Mouse (Mus musculus) thymus, adult 2 months (tissue): ENCODE data around the gene Ccdc90b. TPM values are rescaled to one million over a fixed set of nuclear protein-coding genes. Genes with fewer than 3 reads are reported as not detected.
A peak's percentile ranks its signal among the peaks of the same experiment; 100 is the strongest.

Source experiments
- DNase-seq: peaks from one replicate; pipeline ENCODE4 v3.0.0; 2021
- H3K27ac ChIP-seq: fragments of 200-500 bp; 2 replicates; pipeline ENCODE4 v1.5.1; 2012; ENCODE audit warnings: low read length, control low read depth; ENCODE audit not compliant: control insufficient read depth, insufficient read depth
- H3K27me3 ChIP-seq: fragments of 200-500 bp; 2 replicates; pipeline ENCODE4 v1.6.1; 2012; ENCODE audit warnings: mild to moderate bottlenecking, low read length, moderate library complexity, mixed read lengths; ENCODE audit not compliant: control insufficient read depth, insufficient read depth
- H3K36me3 ChIP-seq: fragments of 200-500 bp; 2 replicates; pipeline ENCODE4 v1.6.1; 2012; ENCODE audit warnings: mild to moderate bottlenecking, low read length, moderate library complexity; ENCODE audit not compliant: control insufficient read depth, insufficient read depth
- H3K4me1 ChIP-seq: fragments of 200-500 bp; replicated peaks from 2 replicates; pipeline ENCODE4 v1.6.1; 2012; ENCODE audit warnings: low read length; ENCODE audit not compliant: control insufficient read depth, insufficient read depth
- H3K4me3 ChIP-seq: fragments of 200-500 bp; 2 replicates; pipeline ENCODE4 v1.5.1; 2012; ENCODE audit warnings: mild to moderate bottlenecking, low read length, control low read depth, moderate library complexity; ENCODE audit not compliant: control insufficient read depth, insufficient read depth
- CTCF ChIP-seq: fragments of 200-500 bp; IDR thresholded peaks from 2 replicates; pipeline ENCODE4 v1.5.1; 2012; ENCODE audit warnings: mild to moderate bottlenecking, control low read depth, low read length, moderate library complexity, borderline replicate concordance; ENCODE audit not compliant: control insufficient read depth, poor library complexity, insufficient read depth; ENCODE audit errors: extremely low read depth
- POLR2A ChIP-seq: fragments of 200-500 bp; IDR thresholded peaks from 2 replicates; pipeline ENCODE4 v1.6.1; 2012; ENCODE audit warnings: mild to moderate bottlenecking, low read length, control low read depth, moderate library complexity; ENCODE audit not compliant: control insufficient read depth, poor library complexity, insufficient read depth; ENCODE audit errors: extremely low read depth
- WGBS: fragments of 180-500 bp; shearing (Covaris S2); methylation state at CpG from one replicate; pipeline ENCODE4 v1.1.7; 2018; 5-methylcytosine and 5-hydroxymethylcytosine counted together
- polyA plus RNA-seq: library from polyadenylated mRNA; depleted of rRNA; stranded (reverse); fragments of >200 nt; gene quantifications from 2 replicates; pipeline ENCODE4 v1.2.3, GENCODE M21; 2012

Ccdc90b gene
- polyA plus RNA-seq, 1 experiment: 3.6 TPM

GRCm38 (mm10) chr7:92550990-92551392 is 10.0 kb upstream of the Ccdc90b start:
- no peaks in the 10 kb centered on the region for H3K27me3 ChIP-seq
- DNase-seq: peak; percentile 12
- no peaks in the 10 kb centered on the region for H3K4me1 ChIP-seq
- H3K4me3 ChIP-seq: no peak overlapping the region
- TF ChIP-seq POLR2A: no peak
- no peak for TF ChIP-seq CTCF
- 50% methylated on average over 4 of the region's 4 CpGs for WGBS
- H3K36me3 ChIP-seq: no peaks in the 10 kb centered on the region
- H3K27ac ChIP-seq: no peak overlapping the region

DNA sequence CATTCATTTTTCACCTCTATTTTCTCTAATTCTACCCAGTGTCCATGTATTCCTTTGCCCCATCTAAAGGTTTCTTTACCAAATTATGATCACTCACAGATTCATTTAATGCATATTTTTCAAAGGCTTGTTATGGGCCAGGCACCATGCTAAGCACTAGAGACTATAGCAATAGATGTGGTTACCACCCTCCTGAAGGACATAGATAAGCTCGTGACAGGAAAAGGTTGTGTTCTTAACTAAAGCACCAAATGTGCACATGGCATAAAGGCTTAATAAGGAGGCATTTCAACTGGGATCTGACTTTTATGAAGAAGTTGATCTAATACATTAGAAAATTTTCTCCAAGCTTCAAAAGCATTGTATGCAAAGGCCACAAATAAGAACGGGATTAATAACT is 2.2 kb upstream of the Ccdc90b start:
- H3K4me1 ChIP-seq: no peaks in the 10 kb centered on the region
- H3K4me3 ChIP-seq: no peak overlapping the region
- no peak for DNase-seq
- 72% methylated on average over 2 of the region's 2 CpGs for WGBS
- no peak overlapping the region for H3K27ac ChIP-seq
- H3K36me3 ChIP-seq: no peaks in the 10 kb centered on the region
- TF ChIP-seq CTCF (no peak), POLR2A (no peak)
- no peaks in the 10 kb centered on the region for H3K27me3 ChIP-seq

- DNase-seq: no peak
- Histone ChIP-seq H3K4me3 (no peak overlapping the region), H3K36me3 (no peaks in the 10 kb centered on the region), H3K4me1 (no peaks in the 10 kb centered on the region), H3K27me3 (no peaks in the 10 kb centered on the region), H3K27ac (no peak overlapping the region)
- WGBS: 97% methylated on average over 1 of the region's 1 CpGs
- no peak for TF ChIP-seq POLR2A
- TF ChIP-seq CTCF: no peak
Measured at GRCm38 (mm10) chr7:92566775-92567174, 5.8 kb downstream of the Ccdc90b start.

DNA sequence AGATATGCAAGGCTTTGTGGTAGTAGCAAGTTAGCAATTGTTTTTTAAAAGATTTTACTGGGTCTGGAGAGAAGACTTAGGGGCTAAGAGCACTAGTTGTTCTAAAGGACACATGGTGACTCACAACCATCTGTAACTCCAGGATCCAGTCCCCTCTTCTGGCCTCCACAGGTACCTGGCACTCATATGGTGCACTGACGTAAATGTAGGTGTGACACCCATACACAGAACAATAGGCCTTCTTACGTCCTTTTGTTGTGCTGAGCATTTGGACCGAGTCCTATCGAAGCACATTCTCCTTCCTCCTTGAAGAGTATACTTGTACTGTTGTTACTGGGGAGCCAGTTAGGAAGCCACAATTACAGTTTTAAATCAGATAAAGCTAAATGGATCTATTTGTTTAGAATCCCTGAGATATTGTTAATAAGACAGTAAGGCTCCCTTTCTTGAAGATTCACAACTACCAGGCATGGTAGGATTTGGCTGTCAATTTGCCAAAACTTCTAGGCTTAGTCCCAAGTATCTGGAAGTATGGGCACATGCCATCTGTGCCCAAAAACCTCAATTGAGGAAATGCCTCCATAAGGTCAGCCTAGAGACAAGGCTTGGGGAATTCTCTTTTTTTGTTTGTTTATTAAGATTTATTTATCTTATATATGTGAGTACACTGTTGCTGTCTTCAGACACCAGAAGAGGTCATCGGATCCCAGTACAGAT is 19.7 kb downstream of the Ccdc90b start:
- Histone ChIP-seq H3K4me1 (no peaks in the 10 kb centered on the region), H3K36me3 (no peaks in the 10 kb centered on the region), H3K27ac (no peak overlapping the region), H3K27me3 (no peaks in the 10 kb centered on the region), H3K4me3 (no peak overlapping the region)
- TF ChIP-seq POLR2A (no peak), CTCF (no peak)
- WGBS: 96% methylated on average over 5 of the region's 5 CpGs
- no peak for DNase-seq

- 95% methylated on average over 7 of the region's 7 CpGs for WGBS
- no peak overlapping the region for H3K27ac ChIP-seq
- no peaks in the 10 kb centered on the region for H3K4me1 ChIP-seq
- no peaks in the 10 kb centered on the region for H3K27me3 ChIP-seq
- H3K36me3 ChIP-seq: no peaks in the 10 kb centered on the region
- H3K4me3 ChIP-seq: no peak overlapping the region
- DNase-seq: no peak
- no peak for TF ChIP-seq POLR2A
- TF ChIP-seq CTCF: no peak
Measured at GRCm38 (mm10) chr7:92583567-92583966, 22.6 kb downstream of the Ccdc90b start.

GRCm38 (mm10) chr7:92589986-92590385 is 29.0 kb downstream of the Ccdc90b start:
- DNase-seq: no peak
- 95% methylated on average over 7 of the region's 7 CpGs for WGBS
- no peak overlapping the region for H3K27ac ChIP-seq
- H3K4me1 ChIP-seq: no peaks in the 10 kb centered on the region
- TF ChIP-seq POLR2A: no peak
- TF ChIP-seq CTCF: no peak
- no peaks in the 10 kb centered on the region for H3K27me3 ChIP-seq
- H3K4me3 ChIP-seq: no peak overlapping the region
- H3K36me3 ChIP-seq: no peaks in the 10 kb centered on the region
